Mouse (Mus musculus) C2C12 (cell line): ENCODE results near the gene Tmem206.

ENCODE experiments used
- CTCF ChIP-seq: IDR thresholded peaks from one replicate; pipeline ENCODE4 v1.5.1; 2011; ENCODE audit not compliant: control insufficient read depth, insufficient read depth, insufficient read length
- MYOG ChIP-seq: IDR thresholded peaks from one replicate; pipeline ENCODE4 v1.6.1; 2011; ENCODE audit not compliant: control insufficient read depth, insufficient read length; ENCODE audit errors: extremely low read depth

DNA sequence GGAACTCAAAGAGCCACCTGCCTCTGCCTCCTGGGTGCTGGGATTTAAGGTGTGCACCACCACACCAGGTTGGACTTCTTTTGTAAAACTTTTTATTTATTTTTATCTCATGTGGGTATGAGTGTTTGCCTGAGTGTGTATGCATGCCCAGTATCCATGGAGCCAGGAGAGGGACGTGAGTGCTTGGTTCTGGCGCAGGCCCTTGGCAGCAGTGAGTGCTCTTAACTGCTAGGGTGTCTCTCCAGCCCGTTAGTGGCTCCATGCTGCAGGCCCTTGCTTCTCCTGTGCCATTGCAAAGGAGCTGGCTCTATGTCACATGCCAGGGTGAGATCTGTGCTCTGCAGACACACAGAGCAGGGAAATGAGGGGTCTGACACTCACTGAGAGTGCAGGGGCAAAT is 22.0 kb upstream of the Tmem206 start:
- TF ChIP-seq CTCF (no peak), MYOG (no peak)
